Mouse (Mus musculus): ENCODE data around the gene Rims1. TPM values are rescaled to one million over a fixed set of nuclear protein-coding genes. Genes with fewer than 3 reads are reported as not detected.

Rims1 gene
- total RNA-seq, 4 experiments from 2014 or later: 227 to 279 (median 248) TPM

DNA sequence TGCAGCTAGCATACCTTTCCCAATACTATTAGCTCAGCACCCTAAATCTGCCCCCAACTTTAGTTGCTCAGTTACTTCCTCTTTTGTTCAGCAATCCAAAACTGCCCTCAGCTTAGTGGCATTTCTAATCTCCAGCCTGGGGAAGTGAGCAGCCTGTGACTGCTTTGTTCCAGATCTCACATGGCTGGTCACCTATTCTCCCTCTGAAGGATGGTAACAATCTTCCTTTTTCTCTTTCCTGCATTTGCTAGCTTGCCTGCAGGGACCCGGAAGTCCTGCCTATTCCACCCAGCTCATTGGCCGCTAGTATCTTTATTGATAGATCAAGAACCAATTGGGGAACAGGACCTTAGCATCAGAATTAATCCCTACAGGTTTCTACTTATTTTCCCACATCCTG is 551.5 kb downstream of the Rims1 start:
- DNase-seq (ENCODE audit: low spot score in 2 of 2): no peak

DNA sequence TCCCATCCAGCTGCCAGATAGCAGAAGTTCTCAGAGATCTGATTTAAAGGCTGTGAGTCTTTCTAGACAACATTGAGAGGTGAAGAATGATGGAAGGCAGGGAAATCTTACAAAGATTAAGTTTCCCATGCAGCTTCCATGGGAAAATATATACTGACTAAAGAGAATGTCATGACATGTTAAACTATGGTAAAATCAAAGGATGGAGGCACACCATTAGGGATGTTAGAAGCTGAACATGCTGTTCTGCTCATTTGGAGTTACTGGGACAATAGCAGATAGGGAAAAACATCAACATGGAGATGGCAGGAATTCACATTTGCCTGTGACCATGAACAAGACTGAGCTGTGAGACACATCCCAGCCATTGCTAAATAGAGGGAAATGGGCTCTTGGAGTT is 552.9 kb downstream of the Rims1 start:
- DNase-seq (ENCODE audit: low spot score in 2 of 2): no peak

DNA sequence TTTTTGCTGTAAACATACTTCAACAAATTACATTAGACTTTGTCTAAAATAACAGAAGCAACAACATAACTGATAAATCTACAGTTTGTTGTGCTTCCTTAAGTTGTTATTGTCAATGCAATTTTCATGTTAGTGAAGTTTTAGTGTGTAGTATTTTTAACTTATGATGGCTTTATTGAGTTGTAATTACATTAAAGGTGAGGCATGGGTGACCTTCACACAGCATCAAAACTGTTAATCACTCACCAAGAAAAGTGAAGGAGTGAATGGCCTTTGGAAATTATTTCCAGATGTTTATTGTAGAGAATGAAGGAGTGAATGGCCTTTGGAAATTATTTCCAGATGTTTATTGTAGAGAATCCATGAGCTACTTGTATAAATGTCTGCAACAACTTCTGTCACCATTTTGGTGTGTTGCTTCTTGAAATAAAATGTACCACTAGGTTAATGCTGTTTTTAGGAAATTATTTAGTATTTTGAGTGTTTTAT is 556.9 kb downstream of the Rims1 start:
- DNase-seq (ENCODE audit: low spot score in 2 of 2): no peak

DNA sequence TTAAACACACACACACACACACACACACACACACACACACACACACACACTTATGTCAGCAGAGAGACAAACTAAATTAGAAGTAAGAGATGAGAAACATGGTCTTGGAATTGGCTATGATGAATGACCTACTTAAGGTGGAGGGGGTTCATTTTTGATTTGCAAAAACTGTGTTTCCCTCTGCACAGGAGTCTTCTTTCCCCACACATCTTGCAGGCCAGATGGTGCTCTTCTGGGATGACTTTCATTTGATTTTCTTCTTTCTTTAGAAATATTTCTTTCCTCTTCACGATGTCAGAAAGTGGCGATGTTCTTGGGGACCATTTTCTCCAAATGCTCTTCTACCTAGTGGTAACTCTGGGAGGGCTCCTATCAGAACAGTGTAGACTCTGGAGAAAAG is 560.0 kb downstream of the Rims1 start:
- no peak for DNase-seq (ENCODE audit: low spot score in 2 of 2)
